Mouse (Mus musculus) C2C12 (cell line): ENCODE results near the gene Flot1. TPM values are rescaled to one million over a fixed set of nuclear protein-coding genes. Genes with fewer than 3 reads are reported as not detected.

ENCODE experiments used
- H3K27me3 ChIP-seq: one replicate; pipeline ENCODE4 v1.6.1; 2011; ENCODE audit not compliant: control insufficient read depth, insufficient read depth, insufficient read length
- H3K36me3 ChIP-seq: one replicate; pipeline ENCODE4 v1.6.1; 2011; ENCODE audit not compliant: control insufficient read depth, insufficient read depth
- H3K4me3 ChIP-seq: one replicate; pipeline ENCODE4 v1.5.1; 2011; ENCODE audit warnings: mild to moderate bottlenecking, control low read depth; ENCODE audit not compliant: poor library complexity, insufficient read depth, severe bottlenecking
- H3K79me2 ChIP-seq: one replicate; pipeline ENCODE4 v1.6.1; 2011; ENCODE audit not compliant: control insufficient read depth, insufficient read depth
- H3K79me3 ChIP-seq: one replicate; pipeline ENCODE4 v1.6.1; 2011; ENCODE audit warnings: low read depth, control low read depth
- H3ac ChIP-seq: one replicate; pipeline ENCODE3; 2011; ENCODE audit warnings: low read depth; ENCODE audit not compliant: control insufficient read depth, insufficient read length
- CEBPB ChIP-seq: IDR thresholded peaks from one replicate; pipeline ENCODE4 v1.6.1; 2011; ENCODE audit warnings: low read depth, mild to moderate bottlenecking, control low read depth, moderate library complexity
- CTCF ChIP-seq: IDR thresholded peaks from one replicate; pipeline ENCODE4 v1.5.1; 2011; ENCODE audit not compliant: control insufficient read depth, insufficient read depth, insufficient read length
- FOSL1 ChIP-seq: IDR thresholded peaks from one replicate; pipeline ENCODE4 v1.8.0; 2011; ENCODE audit warnings: mild to moderate bottlenecking, low read length; ENCODE audit not compliant: poor library complexity, insufficient read depth, severe bottlenecking
- MAX ChIP-seq: IDR thresholded peaks from one replicate; pipeline ENCODE4 v1.6.1; 2011; ENCODE audit warnings: mild to moderate bottlenecking, control low read depth
- MYOD1 ChIP-seq: IDR thresholded peaks from one replicate; pipeline ENCODE4 v1.6.1; 2011; ENCODE audit warnings: low read depth; ENCODE audit not compliant: control insufficient read depth, insufficient read length
- MYOG ChIP-seq: IDR thresholded peaks from one replicate; pipeline ENCODE4 v1.6.1; 2011; ENCODE audit not compliant: control insufficient read depth, insufficient read length; ENCODE audit errors: extremely low read depth
- USF1 ChIP-seq: IDR thresholded peaks from one replicate; pipeline ENCODE4 v1.6.1; 2011; ENCODE audit warnings: low read depth, mild to moderate bottlenecking, control low read depth, moderate library complexity
- polyA plus RNA-seq: library from polyadenylated mRNA; unstranded; fragments of >200 nt; fragmentation: generic; extraction: Trizol; gene quantifications from one replicate; pipeline ENCODE4 v1.2.1, GENCODE M21; 2012; ENCODE audit warnings: missing spikeins

The Flot1 gene
- polyA plus RNA-seq, 1 experiment: 57.2 TPM

- TF ChIP-seq MAX: no peak
- TF ChIP-seq MYOG: no peak
- no peak for TF ChIP-seq CEBPB
- no peak for TF ChIP-seq MYOD1
- TF ChIP-seq FOSL1: no peak
These were observed 45.9 kb downstream of the Flot1 start for GRCm38 (mm10) chr17:35868961-35869345.

GRCm38 (mm10) chr17:35869346-35870067, 46.5 kb downstream of the Flot1 start:
- peaks cover 73% of the 10 kb centered on the region for H3K79me3 ChIP-seq
- peaks cover 60% of the 10 kb centered on the region for H3K36me3 ChIP-seq
- peaks cover 93% of the 10 kb centered on the region for H3K79me2 ChIP-seq
- peak overlapping the region; percentile 73 for H3ac ChIP-seq
- H3K27me3 ChIP-seq: no peaks in the 10 kb centered on the region
- no peak for TF ChIP-seq CTCF
- no peak for TF ChIP-seq MYOG
- TF ChIP-seq MYOD1: no peak
- TF ChIP-seq USF1: no peak
- TF ChIP-seq MAX: no peak
- no peak for TF ChIP-seq FOSL1
- TF ChIP-seq CEBPB: no peak
- peak overlapping the region; percentile 92 for H3K4me3 ChIP-seq

More at GRCm38 (mm10) chr17:35868961-35869345, 45.9 kb downstream of the Flot1 start:
- H3K27me3 ChIP-seq: no peaks in the 10 kb centered on the region
- peaks cover 55% of the 10 kb centered on the region for H3K36me3 ChIP-seq
- peak overlapping the region; percentile 92 for H3K4me3 ChIP-seq
- H3ac ChIP-seq: peak overlapping the region; percentile 61
- peaks cover 93% of the 10 kb centered on the region for H3K79me2 ChIP-seq
- peaks cover 67% of the 10 kb centered on the region for H3K79me3 ChIP-seq

- peak overlapping the region; percentile 12 for H3ac ChIP-seq
- H3K79me2 ChIP-seq: peaks cover 94% of the 10 kb centered on the region
- peaks cover 76% of the 10 kb centered on the region for H3K79me3 ChIP-seq
- no peaks in the 10 kb centered on the region for H3K27me3 ChIP-seq
- TF ChIP-seq FOSL1 (peak; percentile 35), USF1 (no peak), MYOG (no peak), CEBPB (no peak)
- H3K4me3 ChIP-seq: peak overlapping the region; percentile 92
- peaks cover 68% of the 10 kb centered on the region for H3K36me3 ChIP-seq
These were observed 47.3 kb downstream of the Flot1 start for GRCm38 (mm10) chr17:35870151-35870883.

- Histone ChIP-seq H3ac (no peak overlapping the region), H3K79me2 (peaks cover 93% of the 10 kb centered on the region), H3K27me3 (no peaks in the 10 kb centered on the region), H3K79me3 (peaks cover 75% of the 10 kb centered on the region), H3K4me3 (peak overlapping the region; percentile 92), H3K36me3 (peaks cover 76% of the 10 kb centered on the region)
- no peak for TF ChIP-seq CEBPB
- TF ChIP-seq MYOG: no peak
- no peak for TF ChIP-seq MYOD1
- TF ChIP-seq CTCF: peak; percentile 36
These were observed 48.1 kb downstream of the Flot1 start for GRCm38 (mm10) chr17:35870884-35871696.

GRCm38 (mm10) chr17:35873774-35874519, 50.9 kb downstream of the Flot1 start:
- Histone ChIP-seq H3K79me2 (peaks cover 65% of the 10 kb centered on the region), H3K36me3 (peaks cover 64% of the 10 kb centered on the region), H3K79me3 (peaks cover 50% of the 10 kb centered on the region), H3K4me3 (no peak overlapping the region), H3K27me3 (no peaks in the 10 kb centered on the region), H3ac (no peak overlapping the region)
- no peak for TF ChIP-seq MYOG
- TF ChIP-seq MYOD1: no peak
- no peak for TF ChIP-seq CEBPB
- peak; percentile 92 for TF ChIP-seq CTCF
- no peak for TF ChIP-seq FOSL1
- TF ChIP-seq USF1: no peak
- TF ChIP-seq MAX: no peak
